Mouse (Mus musculus): ENCODE measurements at regions not wholly inside any gene's neighbourhood (a gene's known extent, or its start where the extent isn't known, plus 50 kb on each side); places are given as distances from the start of the nearest gene placed in this dataset.

- TF ChIP-seq CTCF (IDR thresholded peaks at IDR 0.05; ENCODE audit: borderline replicate concordance, extremely low read depth, insufficient read depth, insufficient read length) (no peak), POLR2A (IDR thresholded peaks at IDR 0.05; ENCODE audit: borderline replicate concordance, extremely low read depth, insufficient read depth, insufficient read length, poor library complexity, severe bottlenecking) (no peak)
Observed at GRCm38 (mm10) chr1:143886014-143886413, 108.9 kb downstream of the Uchl5 start.
